Mouse (Mus musculus): ENCODE results near the gene Rbms3. TPM values are rescaled to one million over a fixed set of nuclear protein-coding genes. Genes with fewer than 3 reads are reported as not detected.

Rbms3 gene
- total and polyA plus RNA-seq, 2 experiments from 2014 or later = 56.3 to 77.9 TPM

- ATAC-seq (no peak), DNase-seq (ENCODE audit: low spot score) (no peak)
- H3K4me3 ChIP-seq (ENCODE audit: low read length) = no peak overlapping the region
- no peaks in the 10 kb centered on the region for H3K36me3 ChIP-seq (ENCODE audit: insufficient read depth, low read length)
- H3K4me2 ChIP-seq (ENCODE audit: low read depth, low read length) = no peak overlapping the region
- no peaks in the 10 kb centered on the region for H3K9me3 ChIP-seq (ENCODE audit: low read length)
- no peaks in the 10 kb centered on the region for H3K4me1 ChIP-seq (ENCODE audit: insufficient read depth, low read length)
- no peak overlapping the region for H3K9ac ChIP-seq (replicated peaks; ENCODE audit: low read length)
- no peak for TF ChIP-seq CTCF (IDR thresholded peaks at IDR 0.05; ENCODE audit: low read depth)
- no peak overlapping the region for H3K27ac ChIP-seq
- no peaks in the 10 kb centered on the region for H3K27me3 ChIP-seq (ENCODE audit: insufficient read depth, low read length)
- 73% methylated on average over 6 of the region's 6 CpGs for WGBS
Observed at GRCm38 (mm10) chr9:117582591-117582990, 47.1 kb downstream of the Rbms3 start.

GRCm38 (mm10) chr9:117571186-117571855 is 58.4 kb downstream of the Rbms3 start:
- TF ChIP-seq CTCF (IDR thresholded peaks at IDR 0.05; ENCODE audit: low read depth) = no peak
- Histone ChIP-seq H3K36me3 (ENCODE audit: insufficient read depth, low read length) (no peaks in the 10 kb centered on the region), H3K9me3 (ENCODE audit: low read length) (no peaks in the 10 kb centered on the region), H3K27ac (no peak overlapping the region), H3K27me3 (ENCODE audit: insufficient read depth, low read length) (no peaks in the 10 kb centered on the region), H3K9ac (replicated peaks; ENCODE audit: low read length) (no peak overlapping the region), H3K4me1 (ENCODE audit: insufficient read depth, low read length) (no peaks in the 10 kb centered on the region), H3K4me3 (ENCODE audit: low read length) (no peak overlapping the region), H3K4me2 (ENCODE audit: low read depth, low read length) (no peak overlapping the region)
- DNase-seq (ENCODE audit: low spot score) (no peak), ATAC-seq (no peak)
- 82% methylated on average over 5 of the region's 5 CpGs for WGBS

DNA sequence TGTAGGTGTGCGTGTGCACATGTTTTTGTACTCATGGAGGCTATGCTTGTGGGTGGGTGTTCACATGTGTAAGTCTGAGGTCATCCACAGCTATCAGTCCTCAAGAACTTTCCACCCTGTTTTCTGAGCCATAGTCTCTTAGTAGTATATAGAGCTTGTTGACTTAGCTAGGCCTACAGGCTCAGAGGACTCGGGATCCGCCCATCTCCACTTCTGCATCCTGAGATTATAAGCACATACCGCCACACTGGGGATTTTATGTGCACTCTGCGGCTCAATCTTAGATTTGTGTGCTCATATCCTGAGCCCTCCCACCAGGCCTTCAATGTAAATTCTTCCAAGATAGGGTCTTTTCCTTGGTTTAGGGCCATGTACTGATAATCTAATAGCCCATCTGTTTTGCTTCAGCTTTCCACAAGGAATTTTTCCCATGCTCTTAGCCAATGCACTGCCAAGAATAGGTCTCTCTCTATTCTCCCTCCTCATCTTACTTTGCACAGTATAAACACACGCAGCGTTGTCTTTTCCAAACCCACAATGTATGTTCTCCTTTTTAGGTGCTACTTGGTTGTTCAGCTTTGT is 59.4 kb downstream of the Rbms3 start:
- WGBS = 92% methylated on average over 7 of the region's 7 CpGs
- ATAC-seq (no peak), DNase-seq (ENCODE audit: low spot score) (no peak)
- Histone ChIP-seq H3K36me3 (ENCODE audit: insufficient read depth, low read length) (no peaks in the 10 kb centered on the region), H3K4me1 (ENCODE audit: insufficient read depth, low read length) (no peaks in the 10 kb centered on the region), H3K9ac (replicated peaks; ENCODE audit: low read length) (no peak overlapping the region), H3K27me3 (ENCODE audit: insufficient read depth, low read length) (no peaks in the 10 kb centered on the region), H3K4me2 (ENCODE audit: low read depth, low read length) (no peak overlapping the region), H3K27ac (no peak overlapping the region), H3K9me3 (ENCODE audit: low read length) (no peaks in the 10 kb centered on the region), H3K4me3 (ENCODE audit: low read length) (no peak overlapping the region)
- TF ChIP-seq CTCF (IDR thresholded peaks at IDR 0.05; ENCODE audit: low read depth) = no peak

GRCm38 (mm10) chr9:117566293-117566692 is 63.4 kb downstream of the Rbms3 start:
- H3K36me3 ChIP-seq (ENCODE audit: insufficient read depth, low read length) = no peaks in the 10 kb centered on the region
- H3K27ac ChIP-seq = no peak overlapping the region
- no peaks in the 10 kb centered on the region for H3K27me3 ChIP-seq (ENCODE audit: insufficient read depth, low read length)
- no peak for ATAC-seq
- no peaks in the 10 kb centered on the region for H3K9me3 ChIP-seq (ENCODE audit: low read length)
- no peak overlapping the region for H3K4me2 ChIP-seq (ENCODE audit: low read depth, low read length)
- DNase-seq (ENCODE audit: low spot score) = no peak
- no peak for TF ChIP-seq CTCF (IDR thresholded peaks at IDR 0.05; ENCODE audit: low read depth)
- 83% methylated on average over 10 of the region's 10 CpGs for WGBS
- no peak overlapping the region for H3K4me3 ChIP-seq (ENCODE audit: low read length)
- H3K4me1 ChIP-seq (ENCODE audit: insufficient read depth, low read length) = no peaks in the 10 kb centered on the region
- no peak overlapping the region for H3K9ac ChIP-seq (replicated peaks; ENCODE audit: low read length)

DNA sequence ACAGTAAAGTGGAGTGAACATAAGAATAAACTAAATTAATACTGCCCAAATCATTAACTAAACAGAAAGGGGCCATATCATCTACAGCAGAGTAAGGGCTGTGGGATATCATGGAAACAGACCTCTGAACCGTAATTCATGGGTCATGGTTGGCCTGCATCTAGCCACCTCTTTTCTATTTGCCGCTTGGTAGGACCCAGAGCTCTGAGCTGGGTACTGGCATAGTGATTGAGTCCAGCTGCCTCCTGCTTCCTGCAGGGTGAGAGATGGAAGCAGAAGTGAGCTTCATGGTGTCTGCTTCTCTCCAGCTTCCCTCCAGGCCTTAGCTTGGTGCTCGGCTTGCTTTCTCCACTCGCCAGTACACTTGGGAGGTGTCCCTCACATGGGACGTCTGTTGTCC is 71.2 kb downstream of the Rbms3 start:
- 85% methylated on average over 5 of the region's 5 CpGs for WGBS
- no peak overlapping the region for H3K27ac ChIP-seq
- ATAC-seq (no peak), DNase-seq (ENCODE audit: low spot score) (no peak)
- no peak overlapping the region for H3K9ac ChIP-seq (replicated peaks; ENCODE audit: low read length)
- H3K9me3 ChIP-seq (ENCODE audit: low read length) = no peaks in the 10 kb centered on the region
- H3K36me3 ChIP-seq (ENCODE audit: insufficient read depth, low read length) = no peaks in the 10 kb centered on the region
- H3K4me3 ChIP-seq (ENCODE audit: low read length) = no peak overlapping the region
- H3K4me2 ChIP-seq (ENCODE audit: low read depth, low read length) = no peak overlapping the region
- H3K27me3 ChIP-seq (ENCODE audit: insufficient read depth, low read length) = no peaks in the 10 kb centered on the region
- H3K4me1 ChIP-seq (ENCODE audit: insufficient read depth, low read length) = no peaks in the 10 kb centered on the region
- no peak for TF ChIP-seq CTCF (IDR thresholded peaks at IDR 0.05; ENCODE audit: low read depth)

DNA sequence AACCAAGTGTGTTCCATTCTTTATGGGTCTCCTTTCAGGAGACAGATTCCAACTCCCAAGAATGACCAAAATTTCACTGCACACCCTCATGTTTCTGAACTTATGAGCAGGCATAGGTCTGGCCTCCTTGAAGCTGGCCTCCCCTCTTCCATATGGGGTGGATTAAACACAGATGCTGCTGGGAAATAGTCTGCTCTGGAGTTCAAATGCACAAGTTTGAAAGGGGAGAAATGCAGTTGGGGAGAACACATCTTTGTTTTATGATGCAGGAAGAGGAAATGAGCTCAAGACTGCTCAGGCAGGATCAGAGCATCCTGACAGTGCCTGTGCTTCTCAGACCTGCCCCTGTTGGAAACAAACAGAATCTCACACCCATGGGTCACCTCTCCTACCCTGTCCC is 75.4 kb downstream of the Rbms3 start:
- H3K27ac ChIP-seq = no peak overlapping the region
- H3K9me3 ChIP-seq (ENCODE audit: low read length) = no peaks in the 10 kb centered on the region
- DNase-seq (ENCODE audit: low spot score) (no peak), ATAC-seq (no peak)
- H3K4me3 ChIP-seq (ENCODE audit: low read length) = no peak overlapping the region
- no peak overlapping the region for H3K9ac ChIP-seq (replicated peaks; ENCODE audit: low read length)
- H3K4me1 ChIP-seq (ENCODE audit: insufficient read depth, low read length) = peaks cover 3% of the 10 kb centered on the region; the same call in 1 of the 2 replicates
- no peaks in the 10 kb centered on the region for H3K36me3 ChIP-seq (ENCODE audit: insufficient read depth, low read length)
- no peak overlapping the region for H3K4me2 ChIP-seq (ENCODE audit: low read depth, low read length)
- TF ChIP-seq CTCF (IDR thresholded peaks at IDR 0.05; ENCODE audit: low read depth) = no peak
- no peaks in the 10 kb centered on the region for H3K27me3 ChIP-seq (ENCODE audit: insufficient read depth, low read length)

DNA sequence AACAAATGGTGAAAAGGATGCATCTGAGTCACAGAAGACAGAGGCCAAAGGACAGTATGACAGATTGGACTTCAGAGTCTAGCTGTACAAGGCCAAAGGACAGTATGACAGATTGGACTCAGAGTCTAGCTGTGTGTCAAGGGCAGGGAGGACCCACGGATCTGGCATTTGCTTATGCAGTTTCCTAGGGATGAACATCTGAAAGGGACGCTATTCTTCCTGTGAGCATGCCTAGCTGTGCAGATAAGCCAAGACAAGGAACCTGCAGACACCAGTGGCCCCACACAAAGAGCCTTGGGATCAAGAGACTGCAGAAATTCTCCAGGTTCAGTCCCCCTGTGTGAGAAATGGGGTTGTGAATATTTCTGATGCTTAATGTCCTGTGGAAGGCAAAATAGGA is 100.4 kb downstream of the Rbms3 start:
- Histone ChIP-seq H3K27ac (no peak overlapping the region), H3K4me1 (ENCODE audit: insufficient read depth, low read length) (no peaks in the 10 kb centered on the region), H3K4me3 (ENCODE audit: low read length) (no peak overlapping the region), H3K27me3 (ENCODE audit: insufficient read depth, low read length) (no peaks in the 10 kb centered on the region), H3K9me3 (ENCODE audit: low read length) (no peaks in the 10 kb centered on the region), H3K9ac (replicated peaks; ENCODE audit: low read length) (no peak overlapping the region), H3K4me2 (ENCODE audit: low read depth, low read length) (no peak overlapping the region), H3K36me3 (ENCODE audit: insufficient read depth, low read length) (no peaks in the 10 kb centered on the region)
- TF ChIP-seq CTCF (IDR thresholded peaks at IDR 0.05; ENCODE audit: low read depth) = no peak
- WGBS = 68% methylated on average over 2 of the region's 2 CpGs
- no peak for ATAC-seq
- DNase-seq (ENCODE audit: low spot score) = no peak
